ENCODE assay signal across 9 mouse cellular contexts in genomic region chr9:13686977-13687659, GRCm38 (mm10).
A peak's percentile ranks its signal among the peaks of the same experiment; 100 is the strongest.
DNase-seq lines count a peak whose midpoint lies in the region; ATAC-seq lines count a peak whose summit lies in the region.
"Had no signal": no experiment of that assay in that cellular context is flagged by ENCODE, and none has a peak within 500 bp of the region (broad histone marks: within the 10 kb centered on the region; RNA-seq: fewer than 3 reads in every experiment).

No protein-coding gene starts in this region.

- H3K27ac ChIP-seq in forebrain, embryonic 15.5 days (replicated peaks): no peak overlapping the region
- H3K27ac ChIP-seq in forebrain, embryonic 12.5 days: no peak overlapping the region
- H3K27ac ChIP-seq in midbrain, embryonic 12.5 days (replicated peaks): no peak overlapping the region
- no peak overlapping the region for H3K27ac ChIP-seq in midbrain, embryonic 11.5 days (ENCODE audit: low read depth, low read length)
- H3K27ac ChIP-seq: stomach, embryonic 15.5 days had no signal

- no peaks in the 10 kb centered on the region for H3K36me3 ChIP-seq in forebrain, embryonic 15.5 days
- no peaks in the 10 kb centered on the region for H3K36me3 ChIP-seq in forebrain, embryonic 12.5 days (replicated peaks)
- no peaks in the 10 kb centered on the region for H3K36me3 ChIP-seq in midbrain, embryonic 12.5 days
- no peaks in the 10 kb centered on the region for H3K36me3 ChIP-seq in midbrain, embryonic 11.5 days (ENCODE audit: control insufficient read depth, insufficient read depth, low read length)
- H3K36me3 ChIP-seq: stomach, embryonic 15.5 days had no signal

- WGBS in forebrain, embryonic 15.5 days: 90% methylated on average over 19 of the region's 19 CpGs
- WGBS in forebrain, embryonic 12.5 days: 87% methylated on average over 19 of the region's 19 CpGs
- 91% methylated on average over 19 of the region's 19 CpGs for WGBS in midbrain, embryonic 12.5 days
- WGBS in midbrain, embryonic 11.5 days: 87% methylated on average over 19 of the region's 19 CpGs

- 0 out of 2 replicates have a peak, but pooled peaks have one; percentile 23 for ATAC-seq in forebrain, embryonic 15.5 days (replicated peaks)
- ATAC-seq in forebrain, embryonic 12.5 days (ENCODE audit: low FRiP score): no peak
- ATAC-seq in midbrain, embryonic 12.5 days (ENCODE audit: low FRiP score, low read depth): 0 out of 2 replicates have a peak, but pooled peaks have one; percentile 27
- no peak for ATAC-seq in midbrain, embryonic 11.5 days (ENCODE audit: low FRiP score)

- no peak overlapping the region for H3K9ac ChIP-seq in forebrain, embryonic 15.5 days (replicated peaks)
- H3K9ac ChIP-seq in forebrain, embryonic 12.5 days: no peak overlapping the region
- H3K9ac ChIP-seq in midbrain, embryonic 12.5 days (replicated peaks): no peak overlapping the region
- H3K9ac ChIP-seq in midbrain, embryonic 11.5 days (ENCODE audit: low read length): no peak overlapping the region
- H3K9ac ChIP-seq: stomach, embryonic 15.5 days had no signal

- no peaks in the 10 kb centered on the region for H3K27me3 ChIP-seq in forebrain, embryonic 15.5 days
- H3K27me3 ChIP-seq in forebrain, embryonic 12.5 days: no peaks in the 10 kb centered on the region
- no peaks in the 10 kb centered on the region for H3K27me3 ChIP-seq in midbrain, embryonic 12.5 days
- H3K27me3 ChIP-seq in midbrain, embryonic 11.5 days (ENCODE audit: control insufficient read depth, insufficient read depth, low read length): no peaks in the 10 kb centered on the region
- H3K27me3 ChIP-seq: stomach, embryonic 15.5 days had no signal

- H3K4me1 ChIP-seq in forebrain, embryonic 15.5 days: peaks cover 6% of the 10 kb centered on the region
- H3K4me1 ChIP-seq in forebrain, embryonic 12.5 days: peaks cover 16% of the 10 kb centered on the region
- H3K4me1 ChIP-seq in midbrain, embryonic 12.5 days: peaks cover 12% of the 10 kb centered on the region
- H3K4me1 ChIP-seq in midbrain, embryonic 11.5 days (ENCODE audit: control insufficient read depth, insufficient read depth, low read length): peaks cover 4% of the 10 kb centered on the region; the same call in 1 of the 2 replicates

- no peak for DNase-seq in midbrain, embryonic 11.5 days (ENCODE audit: low spot score, missing footprints)
- peak; percentile 30 for DNase-seq in lung, postnatal 10 days
- DNase-seq in thymus, postnatal 14 days: peak; percentile 64
- DNase-seq in adrenal gland, postnatal 25 days: no peak
- DNase-seq in left cerebral cortex, adult 18-20 months (ENCODE audit: low spot score in 2 of 2): no peak

- no peak overlapping the region for H3K4me3 ChIP-seq in forebrain, embryonic 15.5 days
- no peak overlapping the region for H3K4me3 ChIP-seq in forebrain, embryonic 12.5 days (replicated peaks)
- no peak overlapping the region for H3K4me3 ChIP-seq in midbrain, embryonic 12.5 days
- no peak overlapping the region for H3K4me3 ChIP-seq in midbrain, embryonic 11.5 days (ENCODE audit: low read depth, low read length)
- H3K4me3 ChIP-seq: stomach, embryonic 15.5 days had no signal

- no peaks in the 10 kb centered on the region for H3K9me3 ChIP-seq in forebrain, embryonic 15.5 days
- no peaks in the 10 kb centered on the region for H3K9me3 ChIP-seq in forebrain, embryonic 12.5 days
- H3K9me3 ChIP-seq in midbrain, embryonic 12.5 days: no peaks in the 10 kb centered on the region
- H3K9me3 ChIP-seq in midbrain, embryonic 11.5 days (ENCODE audit: control insufficient read depth, low read length): no peaks in the 10 kb centered on the region
- H3K9me3 ChIP-seq: stomach, embryonic 15.5 days had no signal

- H3K4me2 ChIP-seq in forebrain, embryonic 15.5 days (replicated peaks): no peak overlapping the region
- no peak overlapping the region for H3K4me2 ChIP-seq in forebrain, embryonic 12.5 days
- H3K4me2 ChIP-seq in midbrain, embryonic 12.5 days (replicated peaks): no peak overlapping the region
- no peak overlapping the region for H3K4me2 ChIP-seq in midbrain, embryonic 11.5 days
- H3K4me2 ChIP-seq: stomach, embryonic 15.5 days had no signal

Comparison
In these comparisons a context has a peak if more than half of its experiments do, and no peak if none do; other contexts are left out.
1. ATAC-seq: peak in forebrain, embryonic 15.5 days (single experiment) and midbrain, embryonic 12.5 days (single experiment); none in forebrain, embryonic 12.5 days (single experiment) and midbrain, embryonic 11.5 days (single experiment).
2. DNase-seq: peak in lung, postnatal 10 days (single experiment) and thymus, postnatal 14 days (single experiment); none in midbrain, embryonic 11.5 days (single experiment), adrenal gland, postnatal 25 days (single experiment) and left cerebral cortex, adult 18-20 months (0 of 2).